Mouse (Mus musculus): ENCODE results near the gene Atp2a3.
A peak's percentile ranks its signal among the peaks of the same experiment; 100 is the strongest.

The Atp2a3 gene

GRCm38 (mm10) chr11:72961072-72961980 is at the start of gene Atp2a3:
Gene Atp2a3 (plus strand): TSS chr11:72961169.
- peak; percentile 27 for DNase-seq

GRCm38 (mm10) chr11:72917299-72917996 is 43.5 kb upstream of the Atp2a3 start:
- no peak for DNase-seq

- DNase-seq = no peak
Measured at GRCm38 (mm10) chr11:72923116-72923515, 37.9 kb upstream of the Atp2a3 start.

- DNase-seq = no peak
Measured at GRCm38 (mm10) chr11:72924458-72924857, 36.5 kb upstream of the Atp2a3 start.

DNA sequence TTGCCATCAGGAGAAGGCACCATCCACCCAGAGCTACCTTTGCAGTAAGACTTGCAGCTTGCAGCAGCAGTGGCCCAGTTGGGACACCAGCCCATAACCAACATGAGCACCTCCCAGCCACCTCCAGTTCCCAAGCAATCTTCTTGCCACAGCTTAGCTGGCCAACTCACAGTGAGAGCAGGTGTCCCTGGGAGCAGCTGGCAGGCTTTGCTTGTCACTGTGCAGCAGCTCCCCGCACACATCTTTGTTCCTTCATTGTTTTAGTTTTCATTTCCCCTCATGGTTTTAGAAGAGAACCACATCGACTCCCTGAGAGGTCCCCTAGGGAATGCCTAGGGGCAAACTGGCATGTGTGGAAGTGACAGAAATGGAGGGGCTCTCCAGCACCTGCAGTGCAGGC is 35.9 kb upstream of the Atp2a3 start:
- DNase-seq = no peak

DNA sequence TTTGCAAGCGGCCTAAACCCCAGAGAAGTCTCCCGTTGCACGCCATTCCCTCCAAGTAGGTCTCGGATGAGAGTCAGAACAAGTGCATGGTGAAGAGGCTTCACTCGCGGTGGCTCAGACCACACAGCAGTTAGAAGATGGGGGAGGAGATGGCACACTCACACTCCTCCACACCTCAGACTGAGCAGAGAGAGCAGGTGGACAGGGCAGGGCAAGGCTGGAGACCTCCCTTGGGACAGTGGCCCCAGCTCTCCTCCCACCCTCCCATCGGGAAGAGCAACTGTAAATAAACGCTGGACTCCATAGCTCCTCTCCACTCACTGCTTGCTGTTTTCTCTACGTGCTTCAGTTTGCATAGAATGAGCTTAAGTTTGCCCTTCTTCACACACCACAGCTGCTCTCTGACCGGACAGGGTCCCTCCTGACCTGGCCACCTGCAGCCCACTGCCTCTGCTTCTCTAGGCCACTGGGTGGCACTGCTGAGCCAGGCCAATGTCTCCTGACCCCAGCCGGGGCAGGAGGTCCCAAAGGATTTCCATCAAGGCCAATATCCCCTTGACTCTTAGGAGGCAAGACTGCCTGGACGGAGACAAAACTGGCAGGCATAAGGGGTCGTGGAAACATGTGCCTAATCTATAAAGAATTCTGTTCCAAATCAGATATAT is 34.6 kb upstream of the Atp2a3 start:
- peak; percentile 72 for DNase-seq

DNA sequence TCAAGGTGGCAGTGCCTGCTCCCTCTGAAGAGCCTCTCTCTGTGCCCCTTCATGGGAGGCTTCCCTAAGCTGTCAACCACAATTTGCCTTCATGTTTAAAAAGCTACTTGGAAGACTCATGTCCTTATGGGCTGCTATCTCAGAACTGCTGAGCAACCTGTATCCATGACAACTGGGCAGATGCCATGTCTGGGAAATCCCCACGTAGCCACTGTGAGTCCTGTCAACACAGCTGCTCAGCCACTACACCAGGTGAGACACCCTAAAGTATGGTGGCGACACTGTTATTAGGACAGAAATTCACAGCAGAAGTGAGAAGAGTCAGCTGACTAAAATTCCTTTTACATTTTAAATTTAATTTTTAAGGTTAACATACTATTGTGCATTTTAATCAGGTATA is 32.5 kb upstream of the Atp2a3 start:
- DNase-seq = no peak

DNA sequence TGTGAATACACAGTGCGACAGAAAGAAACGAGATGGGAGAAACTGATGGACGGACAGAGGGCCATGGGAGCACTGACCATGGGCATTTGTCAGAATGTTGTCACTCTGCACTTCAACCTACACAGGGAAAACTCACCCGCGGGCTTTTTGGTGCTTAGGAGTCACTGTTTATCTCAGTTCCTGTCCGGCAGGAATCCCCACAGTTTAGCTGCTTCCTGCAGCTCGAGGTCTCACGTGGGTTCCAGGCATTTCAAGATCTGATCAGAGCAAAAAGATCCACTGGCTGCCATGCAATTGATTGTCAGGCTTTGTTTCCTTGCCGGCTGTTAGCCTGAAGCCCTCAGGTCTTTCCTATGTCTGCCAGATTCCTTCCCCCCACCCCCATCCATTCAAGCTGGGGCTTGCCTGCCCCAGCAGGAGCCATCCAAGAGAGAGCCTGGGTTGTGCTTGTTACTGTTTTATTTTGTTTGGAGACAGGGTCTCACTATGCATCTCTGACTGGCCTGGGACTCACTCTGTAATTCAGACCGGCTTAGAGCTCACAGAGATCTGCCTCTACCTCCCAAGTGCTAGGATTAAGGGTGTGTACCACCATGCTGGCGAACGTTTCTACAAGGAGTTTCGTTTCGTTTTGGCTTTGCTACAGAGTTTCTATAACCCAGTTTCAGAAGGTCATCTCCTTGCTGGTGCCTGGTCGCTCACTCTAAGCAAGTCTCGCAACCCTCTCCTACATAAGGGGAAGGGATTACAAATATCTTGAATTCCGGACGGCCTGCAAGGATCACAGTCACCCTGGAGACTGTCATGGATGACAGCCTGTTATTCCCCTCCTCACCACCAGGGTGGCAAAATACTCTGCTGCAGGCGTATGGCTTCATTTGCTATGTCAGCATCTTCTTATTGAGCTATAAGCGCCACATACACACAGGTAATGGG is 20.5 kb upstream of the Atp2a3 start:
- peak; percentile 72 for DNase-seq

DNA sequence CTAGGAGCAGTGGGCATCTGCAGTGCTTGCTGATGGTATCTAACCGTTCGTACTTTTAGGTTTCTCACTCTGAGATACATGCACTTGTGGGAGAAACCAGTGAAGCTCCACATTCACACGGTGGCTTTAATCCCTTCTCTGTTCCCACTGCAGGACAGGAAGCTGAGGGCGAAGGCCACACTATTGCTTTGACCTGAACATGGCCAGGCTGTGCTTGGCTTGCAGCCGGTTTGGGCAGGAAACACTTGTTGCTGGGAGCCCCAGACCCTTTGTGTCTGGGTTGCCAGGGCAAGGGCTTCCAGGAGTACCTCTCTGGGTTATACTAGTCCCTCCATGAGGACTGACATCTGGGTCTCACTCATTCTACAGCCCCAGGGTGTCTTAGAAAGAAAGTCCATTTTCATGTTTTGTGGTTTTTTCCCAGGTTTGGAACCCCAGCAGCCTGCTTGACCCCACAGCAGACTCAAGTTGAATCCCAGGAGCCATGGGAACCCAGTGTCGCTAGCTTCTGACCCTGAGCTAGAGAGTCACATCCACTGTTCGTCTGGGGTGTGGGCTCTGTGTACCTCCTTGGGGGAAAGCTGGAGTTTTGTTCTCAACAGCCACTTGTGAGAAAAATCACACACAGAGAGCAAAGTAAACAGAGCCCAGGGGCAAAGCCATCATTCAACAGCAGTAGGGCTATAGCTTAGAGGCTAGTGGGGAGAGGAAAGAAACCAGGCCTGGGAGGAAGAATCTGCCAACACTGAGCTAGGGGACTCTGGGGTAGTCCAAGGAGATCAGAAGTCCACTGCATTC is 15.8 kb upstream of the Atp2a3 start:
- DNase-seq = no peak

DNA sequence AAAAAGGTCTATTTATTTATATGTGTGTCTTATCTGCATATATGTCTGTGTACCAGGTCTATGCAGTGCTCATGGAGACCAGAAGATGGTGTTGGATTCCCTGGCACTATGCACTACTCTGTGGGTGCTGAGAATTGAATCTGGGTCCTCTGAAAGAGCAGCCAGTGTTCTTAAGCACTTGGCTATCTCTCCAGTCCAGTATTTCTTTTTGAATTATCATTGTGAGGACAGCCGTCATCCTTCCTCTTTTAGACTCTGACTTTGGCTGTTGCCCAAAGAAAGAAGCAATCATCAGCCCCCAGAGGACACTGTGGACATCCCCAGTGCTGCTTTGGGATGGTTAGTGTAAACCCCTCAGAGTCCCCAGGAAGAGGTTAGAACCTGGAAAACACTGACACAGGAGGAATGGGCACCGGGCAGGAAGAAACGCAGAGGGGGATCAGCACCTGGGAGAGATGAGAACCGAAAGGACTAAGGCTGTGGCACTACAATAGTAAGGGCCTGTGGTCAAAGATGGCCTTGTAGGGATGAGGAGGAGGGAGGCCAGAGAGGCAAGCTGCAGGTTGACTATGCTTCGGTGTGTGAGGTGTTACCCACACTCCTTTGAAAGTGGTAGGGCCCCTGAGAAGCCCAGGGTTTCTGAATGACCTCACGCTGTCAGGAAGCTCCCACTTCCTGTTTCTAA is 15.0 kb upstream of the Atp2a3 start:
- no peak for DNase-seq

GRCm38 (mm10) chr11:72946560-72947119 is 14.3 kb upstream of the Atp2a3 start:
- DNase-seq = no peak

DNA sequence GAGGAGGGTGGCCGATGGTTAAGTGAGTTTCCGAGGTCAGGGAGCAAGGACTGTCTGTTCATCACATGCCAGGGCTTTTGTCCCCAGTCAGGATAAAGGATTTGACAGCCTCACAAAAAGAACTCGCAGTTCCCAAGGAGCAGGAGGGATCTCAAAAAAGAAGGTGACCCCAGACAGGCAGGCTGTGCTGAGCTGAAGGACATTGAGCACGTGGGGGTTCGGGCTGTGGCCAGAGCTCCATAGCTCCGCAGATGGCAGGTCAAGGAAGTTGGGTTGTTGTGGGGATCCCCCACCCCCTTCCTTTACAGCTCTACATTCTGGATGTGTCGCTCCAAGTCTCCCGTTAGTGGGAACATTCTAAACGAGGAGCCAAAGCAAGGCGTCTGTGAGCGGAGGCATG is 13.1 kb upstream of the Atp2a3 start:
- DNase-seq = no peak

GRCm38 (mm10) chr11:72948254-72948653 is 12.7 kb upstream of the Atp2a3 start:
- DNase-seq = no peak

- DNase-seq = no peak
Measured at GRCm38 (mm10) chr11:72951137-72952000, 9.6 kb upstream of the Atp2a3 start.

DNA sequence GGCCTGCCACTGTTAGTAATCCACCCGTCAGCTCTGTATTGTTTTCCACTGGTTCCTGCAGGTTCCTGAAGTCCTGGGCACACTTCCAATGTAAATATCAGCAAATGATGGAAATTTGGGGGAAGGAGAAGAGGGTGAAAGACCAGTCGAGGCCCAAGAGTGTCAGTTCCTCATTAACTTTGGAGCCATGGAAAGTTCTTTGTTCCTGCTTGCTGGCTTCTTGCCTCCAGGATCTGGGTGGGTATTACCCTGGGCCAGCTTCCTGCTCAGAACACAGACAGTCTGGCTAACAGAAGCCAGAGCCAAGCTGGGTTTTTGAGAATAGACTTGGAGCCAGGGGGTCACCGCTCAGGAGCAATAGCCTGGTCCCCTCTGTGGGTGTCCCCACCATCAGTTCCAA is 8.7 kb upstream of the Atp2a3 start:
- DNase-seq = no peak

GRCm38 (mm10) chr11:72952697-72953096 is 8.3 kb upstream of the Atp2a3 start:
- no peak for DNase-seq

DNA sequence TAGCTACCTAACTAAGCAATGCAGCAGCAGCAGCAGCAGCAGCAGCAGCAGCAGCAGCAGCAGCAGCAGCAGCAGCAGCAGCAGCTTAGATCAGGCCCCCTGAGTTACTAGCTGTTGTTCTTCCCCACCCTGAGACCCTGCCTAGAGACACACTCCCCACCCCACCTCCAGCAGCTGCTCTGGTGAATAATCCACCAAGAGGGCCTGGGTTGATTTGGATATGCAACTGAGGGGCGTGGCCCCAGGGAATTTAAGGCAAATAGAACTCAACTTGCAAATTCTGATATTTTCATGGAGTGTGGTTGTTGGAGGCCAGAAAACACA is 7.9 kb upstream of the Atp2a3 start:
- DNase-seq = no peak

DNA sequence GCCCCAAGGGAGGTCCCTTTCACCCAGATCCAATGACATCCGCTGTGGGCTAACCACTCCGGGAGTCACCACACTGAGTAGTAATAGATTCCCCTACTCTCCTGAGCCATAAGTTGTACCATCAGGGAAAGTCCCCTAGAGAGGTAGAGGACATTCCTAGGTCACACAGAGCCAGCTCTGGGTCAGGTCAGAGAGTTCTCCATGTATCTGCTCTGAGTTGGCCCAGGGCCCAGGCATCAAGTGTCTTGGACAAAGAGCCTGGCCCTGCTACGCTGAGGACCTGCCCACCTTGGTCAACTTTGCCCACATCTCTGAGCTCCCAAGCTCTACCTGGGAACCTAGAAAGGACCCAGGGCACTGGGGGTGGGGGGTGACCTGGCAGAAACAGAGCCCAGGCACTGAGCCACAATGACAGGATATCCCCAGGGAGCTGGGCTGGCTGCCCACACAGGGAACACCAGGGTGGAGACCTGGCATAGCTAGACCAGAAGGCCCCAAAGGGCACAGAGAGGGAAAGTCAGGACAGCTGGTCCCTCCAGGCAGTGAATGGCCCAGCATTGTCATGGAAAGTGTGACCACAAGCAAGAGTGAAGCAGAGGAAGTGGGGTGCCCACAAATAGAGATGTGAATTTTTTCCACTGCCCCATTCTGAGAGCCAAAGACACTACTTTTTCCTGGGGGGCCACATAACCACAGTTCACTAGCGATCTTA is 7.4 kb upstream of the Atp2a3 start:
- no peak for DNase-seq

- no peak for DNase-seq
Measured at GRCm38 (mm10) chr11:72954216-72954615, 6.8 kb upstream of the Atp2a3 start.
